Mouse (Mus musculus): ENCODE measurements around the gene Cog5. TPM values are rescaled to one million over a fixed set of nuclear protein-coding genes. Genes with fewer than 3 reads are reported as not detected.

Cog5 gene
- polyA plus RNA-seq, 2 experiments, result 6.0 to 7.8 TPM

GRCm38 (mm10) chr12:31916691-31917090 lies 262.0 kb downstream of the Cog5 start:
- H3K27me3 ChIP-seq (ENCODE audit: control insufficient read depth, insufficient read depth, low read length), result no peaks in the 10 kb centered on the region
- ATAC-seq (ENCODE audit: insufficient read depth), result no peak
- H3K4me1 ChIP-seq (replicated peaks; ENCODE audit: control insufficient read depth in 2 of 2, insufficient read depth in 2 of 2, low read length in 1 of 2), result peaks cover 0 to 4% of the 10 kb centered on the region in 2 experiments; a peak in 2 of 4 replicates
- WGBS (ENCODE audit: insufficient replicate concordance), result 76% methylated on average over 5 of the region's 5 CpGs
- H3K4me2 ChIP-seq (ENCODE audit: low read depth), result no peak overlapping the region
- H3K36me3 ChIP-seq (replicated peaks; ENCODE audit: control insufficient read depth, insufficient read depth, low read depth), result no peaks in the 10 kb centered on the region
- no peak for TF ChIP-seq EP300 (IDR thresholded peaks at IDR 0.05; ENCODE audit: low read depth)
- no peak for TF ChIP-seq CTCF (IDR thresholded peaks at IDR 0.05; ENCODE audit: low read depth)
- no peak overlapping the region for H3K27ac ChIP-seq
- no peak for DNase-seq (ENCODE audit: low read depth in 3 of 3, low spot score in 3 of 3)
- H3K9ac ChIP-seq (replicated peaks), result no peak overlapping the region
- no peak overlapping the region for H3K4me3 ChIP-seq (ENCODE audit: insufficient read depth in 1 of 2, low read depth in 2 of 2, low read length in 2 of 2)
- H3K9me3 ChIP-seq (ENCODE audit: control insufficient read depth, low read length), result no peaks in the 10 kb centered on the region

GRCm38 (mm10) chr12:31917245-31917644 lies 262.6 kb downstream of the Cog5 start:
- no peak overlapping the region for H3K27ac ChIP-seq
- TF ChIP-seq CTCF (IDR thresholded peaks at IDR 0.05; ENCODE audit: low read depth) (no peak), EP300 (IDR thresholded peaks at IDR 0.05; ENCODE audit: low read depth) (no peak)

GRCm38 (mm10) chr12:31920464-31921405 lies 266.1 kb downstream of the Cog5 start:
- Histone ChIP-seq H3K4me1 (replicated peaks; ENCODE audit: control insufficient read depth in 2 of 2, insufficient read depth in 2 of 2, low read length in 1 of 2) (peaks cover 0 to 4% of the 10 kb centered on the region in 2 experiments; a peak in 2 of 4 replicates), H3K4me2 (ENCODE audit: low read depth) (no peak overlapping the region)
- ATAC-seq (ENCODE audit: insufficient read depth), result no peak

More at GRCm38 (mm10) chr12:31917245-31917644, 262.6 kb downstream of the Cog5 start:
- ATAC-seq (ENCODE audit: insufficient read depth) (no peak), DNase-seq (ENCODE audit: low read depth in 3 of 3, low spot score in 3 of 3) (no peak)
- 39% methylated on average over 5 of the region's 5 CpGs for WGBS (ENCODE audit: insufficient replicate concordance)
- Histone ChIP-seq H3K36me3 (replicated peaks; ENCODE audit: control insufficient read depth, insufficient read depth, low read depth) (no peaks in the 10 kb centered on the region), H3K27me3 (ENCODE audit: control insufficient read depth, insufficient read depth, low read length) (no peaks in the 10 kb centered on the region), H3K4me3 (ENCODE audit: insufficient read depth in 1 of 2, low read depth in 2 of 2, low read length in 2 of 2) (no peak overlapping the region), H3K4me2 (ENCODE audit: low read depth) (no peak overlapping the region), H3K9me3 (ENCODE audit: control insufficient read depth, low read length) (no peaks in the 10 kb centered on the region), H3K9ac (replicated peaks) (no peak overlapping the region), H3K4me1 (replicated peaks; ENCODE audit: control insufficient read depth in 2 of 2, insufficient read depth in 2 of 2, low read length in 1 of 2) (peaks cover 0 to 4% of the 10 kb centered on the region in 2 experiments; a peak in 2 of 4 replicates)

GRCm38 (mm10) chr12:31924135-31924534 lies 269.5 kb downstream of the Cog5 start:
- Histone ChIP-seq H3K9me3 (ENCODE audit: control insufficient read depth, low read length) (no peaks in the 10 kb centered on the region), H3K9ac (replicated peaks) (no peak overlapping the region), H3K4me3 (ENCODE audit: insufficient read depth in 1 of 2, low read depth in 2 of 2, low read length in 2 of 2) (no peak overlapping the region), H3K4me2 (ENCODE audit: low read depth) (no peak overlapping the region), H3K27ac (no peak overlapping the region), H3K4me1 (replicated peaks; ENCODE audit: control insufficient read depth in 2 of 2, insufficient read depth in 2 of 2, low read length in 1 of 2) (peaks cover 0 to 4% of the 10 kb centered on the region in 2 experiments; a peak in 2 of 4 replicates), H3K27me3 (ENCODE audit: control insufficient read depth, insufficient read depth, low read length) (no peaks in the 10 kb centered on the region), H3K36me3 (replicated peaks; ENCODE audit: control insufficient read depth, insufficient read depth, low read depth) (peaks cover 27% of the 10 kb centered on the region)
- DNase-seq (ENCODE audit: low read depth in 3 of 3, low spot score in 3 of 3) (no peak), ATAC-seq (ENCODE audit: insufficient read depth) (no peak)
- 33% methylated on average over 3 of the region's 3 CpGs for WGBS (ENCODE audit: insufficient replicate concordance)
- TF ChIP-seq CTCF (IDR thresholded peaks at IDR 0.05; ENCODE audit: low read depth) (no peak), EP300 (IDR thresholded peaks at IDR 0.05; ENCODE audit: low read depth) (no peak)

More at GRCm38 (mm10) chr12:31920464-31921405, 266.1 kb downstream of the Cog5 start:
- Histone ChIP-seq H3K9me3 (ENCODE audit: control insufficient read depth, low read length) (no peaks in the 10 kb centered on the region), H3K27ac (no peak overlapping the region), H3K4me3 (ENCODE audit: insufficient read depth in 1 of 2, low read depth in 2 of 2, low read length in 2 of 2) (no peak overlapping the region), H3K36me3 (replicated peaks; ENCODE audit: control insufficient read depth, insufficient read depth, low read depth) (peaks cover 6% of the 10 kb centered on the region; the same call in 1 of the 2 replicates), H3K27me3 (ENCODE audit: control insufficient read depth, insufficient read depth, low read length) (no peaks in the 10 kb centered on the region), H3K9ac (replicated peaks) (no peak overlapping the region)
- no peak for DNase-seq (ENCODE audit: low read depth in 3 of 3, low spot score in 3 of 3)
- TF ChIP-seq CTCF (IDR thresholded peaks at IDR 0.05; ENCODE audit: low read depth), result no peak
- no peak for TF ChIP-seq EP300 (IDR thresholded peaks at IDR 0.05; ENCODE audit: low read depth)
- 71% methylated on average over 18 of the region's 18 CpGs for WGBS (ENCODE audit: insufficient replicate concordance)

DNA sequence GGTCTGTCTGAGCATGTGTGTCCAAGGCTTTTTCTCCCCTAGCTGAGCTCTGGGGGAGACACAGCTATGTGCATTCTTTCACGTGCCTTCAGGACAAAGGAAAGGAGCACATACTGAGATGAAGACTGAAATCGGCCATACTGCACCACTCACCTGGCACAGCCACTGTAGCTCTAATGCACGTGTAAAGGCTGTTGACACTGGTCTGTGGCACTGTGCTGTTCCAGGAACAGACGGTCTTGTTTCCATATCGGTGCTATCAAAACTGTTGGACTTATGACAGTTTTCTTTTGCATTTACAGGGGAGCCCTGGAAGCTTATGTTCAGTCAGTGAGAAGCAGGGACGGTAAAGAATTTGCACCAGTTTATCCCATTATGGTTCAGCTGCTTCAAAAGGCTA lies 270.7 kb downstream of the Cog5 start:
- TF ChIP-seq EP300 (IDR thresholded peaks at IDR 0.05; ENCODE audit: low read depth) (no peak), CTCF (IDR thresholded peaks at IDR 0.05; ENCODE audit: low read depth) (no peak)
- Histone ChIP-seq H3K27ac (no peak overlapping the region), H3K36me3 (replicated peaks; ENCODE audit: control insufficient read depth, insufficient read depth, low read depth) (peaks cover 32% of the 10 kb centered on the region)

More for the DNA sequence above, 270.7 kb downstream of the Cog5 start:
- Histone ChIP-seq H3K4me1 (replicated peaks; ENCODE audit: control insufficient read depth in 2 of 2, insufficient read depth in 2 of 2, low read length in 1 of 2) (peaks cover 0 to 4% of the 10 kb centered on the region in 2 experiments; a peak in 2 of 4 replicates), H3K9ac (replicated peaks) (no peak overlapping the region), H3K27me3 (ENCODE audit: control insufficient read depth, insufficient read depth, low read length) (no peaks in the 10 kb centered on the region), H3K4me2 (ENCODE audit: low read depth) (no peak overlapping the region), H3K4me3 (ENCODE audit: insufficient read depth in 1 of 2, low read depth in 2 of 2, low read length in 2 of 2) (no peak overlapping the region), H3K9me3 (ENCODE audit: control insufficient read depth, low read length) (no peaks in the 10 kb centered on the region)
- DNase-seq (ENCODE audit: low read depth in 3 of 3, low spot score in 3 of 3) (no peak), ATAC-seq (ENCODE audit: insufficient read depth) (no peak)
- 80% methylated on average over 6 of the region's 6 CpGs for WGBS (ENCODE audit: insufficient replicate concordance)
